Mouse (Mus musculus) kidney, postnatal 25 days (tissue): ENCODE measurements at regions not wholly inside any gene's neighbourhood (a gene's known extent, or its start where the extent isn't known, plus 50 kb on each side); places are given as distances from the start of the nearest gene placed in this dataset.
A peak's percentile ranks its signal among the peaks of the same experiment; 100 is the strongest.

Experiments
- DNase-seq, 2 experiments: peaks; one replicate each; pipeline ENCODE4 v3.0.0; 2021; ENCODE audit warnings: mixed read lengths in 2 of 2

GRCm38 (mm10) chr11:94882687-94883383 lies 53.2 kb upstream of the Col1a1 start:
- no peak for DNase-seq

- DNase-seq = no peak
These were observed 53.9 kb upstream of the Col1a1 start for GRCm38 (mm10) chr11:94881982-94882686.

DNA sequence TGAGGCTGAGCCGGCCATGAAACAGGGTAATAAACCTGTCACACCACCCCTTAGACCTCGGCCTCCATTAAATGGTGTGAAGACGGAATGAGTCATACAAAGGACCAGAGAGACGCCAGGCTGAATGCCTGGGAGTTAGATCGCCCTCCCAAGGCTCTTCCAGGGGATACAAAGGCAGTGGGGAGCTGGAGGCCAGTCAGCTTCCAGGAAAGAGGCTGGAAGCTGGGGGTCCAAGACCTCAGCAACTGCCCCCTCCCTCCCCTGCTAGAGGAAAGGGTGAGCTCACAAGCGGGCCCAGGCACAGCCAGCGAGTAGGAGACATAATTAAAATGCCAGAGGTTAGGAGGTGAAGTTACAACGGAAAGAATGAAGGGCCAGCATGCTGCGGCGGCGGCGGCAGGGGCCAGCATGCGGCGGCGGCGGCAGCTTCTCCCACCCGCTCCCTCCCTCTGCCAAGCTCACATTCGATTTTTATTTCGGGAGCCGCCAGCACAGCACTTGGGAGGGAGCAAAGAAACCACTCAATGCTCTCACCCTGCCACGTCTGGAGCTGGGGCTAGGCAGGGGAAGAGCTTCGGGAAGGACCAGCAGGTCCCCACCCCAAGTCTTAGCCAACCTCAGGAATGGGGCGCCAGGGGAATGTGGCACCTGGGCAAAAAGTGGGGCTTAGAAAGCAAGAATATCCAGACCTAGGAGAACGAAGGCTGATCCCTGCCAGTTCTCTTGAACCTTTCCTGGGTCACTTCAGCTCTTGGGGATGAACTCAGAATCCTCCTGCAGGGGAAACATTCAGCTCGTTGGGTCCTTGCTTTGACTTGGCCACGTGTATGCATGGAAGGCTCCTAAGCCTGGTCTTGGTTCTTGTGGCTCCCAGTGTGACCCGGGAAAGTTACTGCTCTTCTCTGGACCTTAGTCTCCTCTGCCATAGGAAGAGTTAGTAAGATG lies 54.9 kb upstream of the Col1a1 start:
- no peak for DNase-seq

DNA sequence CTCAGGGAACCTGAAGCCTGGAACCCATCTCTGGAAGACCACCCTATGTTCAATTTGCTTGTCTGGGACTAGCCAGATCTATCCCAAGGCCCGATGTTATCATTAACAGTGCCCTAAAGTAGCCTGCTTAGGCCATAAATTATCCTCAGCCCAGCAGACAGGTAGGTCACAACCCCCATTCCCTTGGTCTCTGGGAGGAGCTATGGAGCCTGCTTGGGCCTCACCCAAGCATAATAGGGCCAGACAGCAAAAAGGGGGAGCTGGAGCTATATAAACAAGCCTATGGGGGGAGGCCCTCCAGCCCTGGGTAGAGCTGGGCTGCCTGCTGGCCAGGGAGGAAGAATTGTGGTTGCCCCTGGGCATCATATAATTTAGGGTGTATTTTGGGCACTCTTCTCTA lies 59.3 kb upstream of the Col1a1 start:
- DNase-seq = no peak

DNA sequence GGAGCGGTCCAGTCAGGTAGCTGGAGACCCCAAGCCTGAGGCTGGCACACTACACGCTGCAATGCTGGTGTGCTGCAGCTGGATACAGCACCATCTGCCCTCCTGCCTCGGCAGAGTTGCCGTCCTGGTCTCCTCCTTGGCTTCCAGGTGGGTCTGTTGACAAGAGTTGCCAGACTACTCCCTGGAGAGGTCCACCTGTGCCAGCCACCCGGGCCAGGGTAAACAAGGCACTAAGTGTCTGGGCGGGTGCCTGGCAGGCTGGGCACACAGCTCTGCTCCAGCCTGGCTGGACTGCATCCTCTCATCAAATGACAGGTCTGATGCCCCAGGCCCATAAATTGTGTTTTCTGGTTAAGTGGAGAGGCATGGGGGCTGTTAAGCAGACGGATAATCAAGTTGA lies 61.0 kb upstream of the Col1a1 start:
- DNase-seq = no peak

- no peak for DNase-seq
These were observed 61.9 kb upstream of the Col1a1 start for GRCm38 (mm10) chr11:94874155-94874561.

- DNase-seq = no peak
These were observed 62.3 kb upstream of the Col1a1 start for GRCm38 (mm10) chr11:94873693-94874092.

GRCm38 (mm10) chr11:94872921-94873320 lies 63.1 kb upstream of the Col1a1 start:
- DNase-seq = peak; percentile 28 to 62

DNA sequence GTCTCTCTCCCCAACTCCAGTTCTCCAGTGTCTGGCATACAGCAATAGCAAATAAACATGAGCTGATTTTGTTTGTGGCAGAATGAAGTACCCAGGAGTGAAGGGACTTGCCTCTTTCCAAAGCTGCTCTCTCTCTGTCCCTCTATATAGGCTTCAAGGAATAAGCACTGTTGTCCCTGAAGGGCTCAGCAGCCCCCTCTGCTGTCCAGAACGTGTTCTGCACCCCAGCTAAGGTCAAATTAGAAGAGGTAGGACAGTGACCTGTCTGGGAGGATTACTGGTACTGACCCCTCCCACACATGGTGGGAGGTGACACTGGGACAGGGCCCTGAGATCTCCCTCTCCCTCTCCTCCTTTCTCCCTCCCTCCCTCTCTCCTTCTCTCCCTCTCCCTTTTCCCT lies 65.7 kb upstream of the Col1a1 start:
- peak; percentile 56 to 77 for DNase-seq

- DNase-seq = peak in 1 of 2 experiments; percentile 62
These were observed 66.2 kb upstream of the Col1a1 start for GRCm38 (mm10) chr11:94869866-94870265.

DNA sequence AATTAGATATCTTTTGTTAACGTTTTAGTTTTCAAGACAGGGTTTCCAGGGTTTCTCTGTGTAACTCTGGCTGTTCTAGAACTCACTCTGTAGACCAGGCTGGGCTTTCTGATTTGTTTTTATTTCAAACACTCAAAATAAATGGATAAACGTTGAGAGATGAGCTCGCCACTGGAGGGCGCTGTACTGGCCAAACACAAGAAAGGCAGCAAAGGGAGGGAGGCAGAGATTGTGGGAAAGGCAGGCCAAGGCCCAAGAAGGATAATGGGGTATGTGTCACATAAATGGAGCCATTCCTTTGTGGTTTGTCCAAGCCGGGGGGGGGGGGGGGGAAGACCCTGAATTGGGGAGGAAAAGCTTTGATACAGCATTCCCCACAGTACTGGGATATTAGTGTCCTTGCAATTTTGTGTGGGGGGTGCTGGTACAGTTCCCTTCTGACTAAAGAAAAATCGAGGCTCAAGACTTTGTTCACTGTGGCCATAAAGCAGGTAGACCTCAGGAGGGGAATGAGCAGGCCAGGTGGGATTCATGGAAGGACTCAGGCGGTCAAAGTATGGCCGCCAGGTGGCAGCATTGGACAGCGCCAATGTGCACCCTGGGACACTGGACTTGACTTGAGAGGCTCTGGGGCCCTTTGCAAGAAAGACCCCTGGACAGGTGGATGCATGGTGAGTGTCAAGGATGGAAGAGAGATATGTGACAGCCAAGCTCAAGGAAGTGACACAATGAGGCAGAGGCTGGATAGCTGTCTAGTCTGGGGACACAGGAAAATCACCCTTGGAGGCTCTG lies 69.7 kb upstream of the Col1a1 start:
- DNase-seq = peak; percentile 74 to 86

DNA sequence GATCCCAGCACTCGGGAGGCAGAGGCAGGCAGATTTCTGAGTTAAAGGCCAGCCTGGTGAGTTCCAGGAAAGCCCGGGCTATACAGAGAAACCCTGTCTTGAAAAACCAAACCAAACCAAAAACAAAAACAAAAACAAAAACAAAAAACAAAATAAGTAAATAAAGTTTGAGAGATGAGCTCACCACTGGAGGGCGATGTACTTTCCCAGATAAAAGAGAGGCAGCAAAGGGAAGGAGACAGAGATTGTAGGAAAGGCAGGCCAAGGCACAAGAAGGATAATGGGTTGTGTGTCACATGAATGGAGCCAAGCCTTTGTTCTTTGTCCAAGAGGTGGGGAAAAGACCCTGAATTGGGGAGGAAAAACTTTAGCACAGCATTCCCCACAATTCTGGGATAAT lies 67.6 kb upstream of the Tmem92 start:
- DNase-seq = peak in 1 of 2 experiments; percentile 10

GRCm38 (mm10) chr11:94839133-94839532 lies 56.6 kb upstream of the Tmem92 start:
- DNase-seq = no peak

DNA sequence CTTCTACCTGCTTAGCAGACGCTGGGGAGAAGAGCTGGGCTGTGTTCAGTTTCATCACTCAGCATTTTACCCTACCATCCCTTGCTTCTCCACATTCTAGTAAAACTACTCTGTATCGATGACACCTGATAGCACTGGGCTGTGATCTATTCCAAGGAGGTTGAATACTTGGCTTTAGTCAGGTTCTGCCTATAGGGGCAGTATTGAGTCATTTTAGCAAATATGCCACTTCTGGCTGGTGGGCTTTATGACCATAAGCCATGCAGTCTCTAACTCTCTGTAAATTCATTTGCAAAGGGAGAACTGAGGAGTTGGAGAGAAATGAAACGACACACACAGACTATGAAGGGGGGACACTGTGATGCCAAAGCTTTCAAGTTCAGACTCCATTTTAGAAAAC lies 55.6 kb upstream of the Tmem92 start:
- DNase-seq = no peak

- no peak for DNase-seq
These were observed 53.8 kb upstream of the Tmem92 start for GRCm38 (mm10) chr11:94836347-94836746.

DNA sequence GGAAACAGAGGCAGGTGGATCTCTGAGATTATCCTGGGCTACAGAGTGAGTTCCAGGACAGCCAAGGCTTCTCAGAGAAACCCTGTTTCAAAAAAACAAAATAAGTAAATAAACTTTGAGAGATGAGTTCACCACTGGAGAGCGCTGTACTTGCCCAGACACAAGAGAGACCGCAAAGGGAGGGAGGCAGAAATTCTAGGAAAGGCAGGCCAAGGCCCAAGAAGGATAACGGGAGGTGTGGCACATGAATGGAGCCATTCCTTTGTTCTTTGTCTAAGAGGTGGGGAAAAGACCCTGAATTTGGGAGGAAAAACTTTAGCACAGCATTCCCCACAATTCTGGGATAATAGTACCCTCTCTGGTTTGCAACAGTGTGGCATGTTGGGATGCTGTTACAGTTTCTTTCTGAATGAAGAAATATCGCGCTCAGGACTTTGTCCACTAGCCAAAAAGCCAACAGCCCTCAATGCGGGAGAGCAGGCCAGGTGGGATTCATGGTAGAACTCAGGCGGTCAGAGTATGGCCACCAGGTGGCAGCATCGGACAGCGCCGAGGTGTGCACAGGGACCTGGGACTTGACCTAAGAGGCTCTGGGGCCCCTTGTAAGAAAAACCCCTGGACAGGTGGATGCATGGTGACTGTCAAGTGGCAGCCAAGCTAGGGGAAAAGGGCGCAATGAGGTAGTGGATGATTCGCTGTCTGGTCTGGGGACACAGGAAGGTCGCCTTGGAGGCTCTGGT lies 49.9 kb upstream of the Tmem92 start:
- peak; percentile 54 to 77 for DNase-seq
